Mouse (Mus musculus) C2C12 (cell line): ENCODE results near the gene Cd19.

ENCODE experiments used
- CTCF ChIP-seq: IDR thresholded peaks from one replicate; pipeline ENCODE4 v1.5.1; 2011; ENCODE audit not compliant: control insufficient read depth, insufficient read depth, insufficient read length
- MYOD1 ChIP-seq: IDR thresholded peaks from one replicate; pipeline ENCODE4 v1.6.1; 2011; ENCODE audit warnings: low read depth; ENCODE audit not compliant: control insufficient read depth, insufficient read length

DNA sequence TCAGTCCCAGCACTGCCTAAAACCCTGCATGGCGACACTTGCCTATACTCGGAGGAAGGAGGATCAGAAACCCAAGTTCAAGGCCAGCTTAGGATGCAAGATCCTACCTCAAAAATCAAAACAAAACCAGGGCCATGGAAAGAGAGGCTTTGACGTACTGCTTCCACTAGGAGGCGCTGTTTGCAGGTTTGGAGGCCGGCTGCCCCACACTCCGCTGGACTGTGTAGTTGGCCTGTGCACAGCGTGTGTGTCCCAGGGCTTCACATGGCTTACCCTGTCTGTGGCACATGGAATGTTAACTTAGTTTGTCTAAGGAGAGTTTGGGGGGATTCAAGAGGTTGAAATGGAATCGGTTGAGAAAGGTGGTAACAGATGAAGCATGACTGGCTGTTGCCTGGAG is 22.2 kb upstream of the Cd19 start:
- TF ChIP-seq CTCF (peak; percentile 91), MYOD1 (no peak)
